Mouse (Mus musculus) T-helper 17 cell (primary cell): Measurements from ENCODE around the gene Gimap1.

ENCODE experiments used
- in situ Hi-C, 2 experiments: fragments of 300-600 bp; cut with MboI, MseI; formaldehyde crosslinking; loops; 1 replicate in 1 of 2; 2 replicates in 1 of 2; pipeline ENCODE4 v1.15.1; 2025; ENCODE audit warnings: high pct_unique_total_duplicates in 2 of 2

Gimap1 gene

GRCm38 (mm10) chr6:48737688-48738087 lies 1.2 kb upstream of the Gimap1 start:
- in situ Hi-C loops: loop anchor here in 1 of 2 experiments (5.0 kb wide), 1 partner anchor 90 kb away; the partner anchor contains the start of gene Gimap8

GRCm38 (mm10) chr6:48739780-48740055 lies 864 bp downstream of the Gimap1 start:
- in situ Hi-C loops: loop anchor here (5.0 to 10.0 kb wide), 2 partner anchors 55 to 92 kb away; partner anchors contain the start of genes Gimap4 (in 1 of the 2) and Gimap8 (in 1 of the 2)

GRCm38 (mm10) chr6:48740501-48741169 lies 1.8 kb downstream of the Gimap1 start:
- in situ Hi-C loops: loop anchor here in 1 of 2 experiments (10.0 kb wide), 1 partner anchor 56 kb away; the partner anchor contains the start of gene Gimap4

- in situ Hi-C loops: loop anchor here in 1 of 2 experiments (10.0 kb wide), 1 partner anchor 56 kb away; the partner anchor contains the start of gene Gimap4
Observed at GRCm38 (mm10) chr6:48741273-48741672, 2.4 kb downstream of the Gimap1 start.

GRCm38 (mm10) chr6:48741711-48742206 lies 2.9 kb downstream of the Gimap1 start:
- in situ Hi-C loops: loop anchor here in 1 of 2 experiments (10.0 kb wide), 1 partner anchor 57 kb away; the partner anchor contains the start of gene Gimap4

- in situ Hi-C loops: loop anchor here in 1 of 2 experiments (10.0 kb wide), 1 partner anchor 58 kb away; the partner anchor contains the start of gene Gimap4
Observed at GRCm38 (mm10) chr6:48742422-48743351, 3.8 kb downstream of the Gimap1 start.

GRCm38 (mm10) chr6:48745490-48745889 lies 6.6 kb downstream of the Gimap1 start:
- in situ Hi-C loops: loop anchor here in 1 of 2 experiments (10.0 kb wide), 1 partner anchor 61 kb away; the partner anchor contains the start of gene Gimap4

GRCm38 (mm10) chr6:48745959-48746889 lies 7.4 kb downstream of the Gimap1 start, which contains the start of gene Gimap5:
Gene Gimap5 (plus strand): TSS chr6:48746197.
- in situ Hi-C loops: loop anchor here in 1 of 2 experiments (10.0 kb wide), 1 partner anchor 61 kb away; the partner anchor contains the start of gene Gimap4

- in situ Hi-C loops: loop anchor here in 1 of 2 experiments (10.0 kb wide), 1 partner anchor 63 kb away; the partner anchor contains the start of gene Gimap4
Observed at GRCm38 (mm10) chr6:48747091-48747966, 8.5 kb downstream of the Gimap1 start.

- in situ Hi-C loops: no loop called here
Observed at GRCm38 (mm10) chr6:48763567-48764270, 24.9 kb downstream of the Gimap1 start.

- in situ Hi-C loops: no loop called here
Observed at GRCm38 (mm10) chr6:48764496-48764895, 25.6 kb downstream of the Gimap1 start.

GRCm38 (mm10) chr6:48768178-48768869 lies 29.5 kb downstream of the Gimap1 start:
- in situ Hi-C loops: no loop called here

- in situ Hi-C loops: no loop called here
Observed at GRCm38 (mm10) chr6:48768933-48769332, 30.1 kb downstream of the Gimap1 start.

GRCm38 (mm10) chr6:48770696-48771095 lies 31.8 kb downstream of the Gimap1 start, which contains the start of gene Gimap3:
Gene Gimap3 (minus strand): TSS chr6:48770851.
- in situ Hi-C loops: loop anchor here (5.0 to 10.0 kb wide), 2 partner anchors 123 to 586 kb away; partner anchors contain the start of gene Gimap8 (in 2 of the 2)

- in situ Hi-C loops: loop anchor here (5.0 to 10.0 kb wide), 2 partner anchors 125 to 587 kb away; partner anchors contain the start of gene Gimap8 (in 2 of the 2)
Observed at GRCm38 (mm10) chr6:48772030-48772429, 33.2 kb downstream of the Gimap1 start.

- in situ Hi-C loops: loop anchor here in 1 of 2 experiments (10.0 kb wide), 1 partner anchor 490 kb away; no protein-coding TSS in a partner anchor
Observed at GRCm38 (mm10) chr6:48784406-48784805, 45.6 kb downstream of the Gimap1 start.

- in situ Hi-C loops: loop anchor here in 1 of 2 experiments (10.0 kb wide), 1 partner anchor 490 kb away; no protein-coding TSS in a partner anchor
Observed at GRCm38 (mm10) chr6:48785189-48785588, 46.3 kb downstream of the Gimap1 start.
